Mouse (Mus musculus) kidney, postnatal 0 days (tissue): Measurements from ENCODE around the gene Olfr681. TPM values are rescaled to one million over a fixed set of nuclear protein-coding genes. Genes with fewer than 3 reads are reported as not detected.
"Not testable (repeated sequence)": the region's sequence is repeated elsewhere in the genome, so short reads cannot be mapped to it uniquely, and the experiment has no call there.

Experiments used
- ATAC-seq: fragments of 200-750 bp; cut with Nextera tagmentation; replicated peaks from 2 replicates; pipeline ENCODE4 v1.8.0; 2017; ENCODE audit warnings: low read depth, moderate number of reproducible peaks, moderate TSS enrichment, moderate library complexity; ENCODE audit not compliant: low FRiP score
- DNase-seq: peaks from one replicate; pipeline ENCODE4 v3.0.0-alpha.2; 2016; ENCODE audit warnings: low spot score
- H3K27ac ChIP-seq: fragments of 300-500 bp; sonication (generic); 2 replicates; pipeline ENCODE4 v1.5.1; 2014; ENCODE audit warnings: mild to moderate bottlenecking
- H3K27me3 ChIP-seq: fragments of 300-500 bp; sonication (generic); 2 replicates; pipeline ENCODE4 v1.6.1; 2014; ENCODE audit warnings: low read length, mixed read lengths; ENCODE audit not compliant: insufficient read depth
- H3K36me3 ChIP-seq: fragments of 300-500 bp; sonication (generic); 2 replicates; pipeline ENCODE4 v1.6.1; 2014; ENCODE audit warnings: low read length, mixed read lengths; ENCODE audit not compliant: insufficient read depth
- H3K4me1 ChIP-seq: fragments of 300-500 bp; sonication (generic); replicated peaks from 2 replicates; pipeline ENCODE4 v1.6.1; 2014; ENCODE audit warnings: antibody characterized with exemption, low read length, mixed read lengths; ENCODE audit not compliant: insufficient read depth
- H3K4me2 ChIP-seq: fragments of 300-500 bp; sonication (generic); 2 replicates; pipeline ENCODE4 v1.6.1; 2014; ENCODE audit warnings: mild to moderate bottlenecking, low read length, moderate library complexity, mixed read lengths
- H3K4me3 ChIP-seq: fragments of 300-500 bp; sonication (generic); replicated peaks from 2 replicates; pipeline ENCODE4 v1.5.1; 2014; ENCODE audit warnings: low read depth, low read length
- H3K9ac ChIP-seq: fragments of 300-500 bp; sonication (generic); 2 replicates; pipeline ENCODE4 v1.6.1; 2014; ENCODE audit warnings: low read depth, low read length
- H3K9me3 ChIP-seq: fragments of 300-500 bp; sonication (generic); replicated peaks from 2 replicates; pipeline ENCODE4 v1.6.1; 2016; ENCODE audit warnings: low read length, inconsistent platforms, mixed read lengths
- CTCF ChIP-seq: IDR thresholded peaks from 2 replicates; pipeline ENCODE4 v1.5.1; 2016; ENCODE audit warnings: antibody characterized with exemption, low read depth, mild to moderate bottlenecking, moderate library complexity
- WGBS: fragments of 180-500 bp; shearing (Covaris S2); extraction: QIAGEN DNeasy Blood & Tissue Kit; methylation state at CpG from one replicate; pipeline ENCODE4 v1.1.7; 2014; 5-methylcytosine and 5-hydroxymethylcytosine counted together
- polyA plus RNA-seq: library from polyadenylated mRNA; unstranded; fragments of >200 nt; fragmentation: Nextera tagmentation; extraction: Ambion mirVana; gene quantifications from 2 replicates; pipeline ENCODE4 v1.2.1, GENCODE M21; 2015

Gene Olfr681
- polyA plus RNA-seq, result not detected in 2 replicates

DNA sequence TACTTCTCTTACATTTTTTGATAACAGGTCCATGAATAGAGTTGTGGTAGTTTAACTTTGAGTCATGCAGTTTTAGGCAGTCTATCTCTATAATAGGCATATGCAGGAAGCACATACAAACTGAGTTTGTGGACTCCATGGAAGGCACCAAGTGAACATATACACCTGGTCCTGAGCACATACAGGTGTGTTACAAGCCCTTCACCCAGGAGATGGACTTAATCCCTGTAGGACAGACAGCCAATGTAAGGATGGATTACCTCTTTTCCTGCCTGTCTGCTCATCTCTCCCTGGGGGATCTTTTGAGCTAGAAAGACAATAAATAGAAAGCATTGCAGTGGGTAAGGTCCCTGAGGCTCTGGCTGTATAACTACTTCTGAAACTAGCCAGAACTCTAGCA, at the start of gene Olfr681:
Gene Olfr681, plus strand, starts transcription at position 301 of the 400 bp plus-strand sequence.
- TF ChIP-seq CTCF, result no peak
- Histone ChIP-seq H3K27me3 (no peaks in the 10 kb centered on the region), H3K4me2 (no peak within 1 kb of the TSS), H3K9ac (no peak within 1 kb of the TSS), H3K36me3 (no peaks in the 10 kb centered on the region), H3K27ac (no peak within 1 kb of the TSS), H3K9me3 (no peaks in the 10 kb centered on the region), H3K4me1 (no peaks in the 10 kb centered on the region), H3K4me3 (no peak within 1 kb of the TSS)
- no peak for DNase-seq
- no peak for ATAC-seq

DNA sequence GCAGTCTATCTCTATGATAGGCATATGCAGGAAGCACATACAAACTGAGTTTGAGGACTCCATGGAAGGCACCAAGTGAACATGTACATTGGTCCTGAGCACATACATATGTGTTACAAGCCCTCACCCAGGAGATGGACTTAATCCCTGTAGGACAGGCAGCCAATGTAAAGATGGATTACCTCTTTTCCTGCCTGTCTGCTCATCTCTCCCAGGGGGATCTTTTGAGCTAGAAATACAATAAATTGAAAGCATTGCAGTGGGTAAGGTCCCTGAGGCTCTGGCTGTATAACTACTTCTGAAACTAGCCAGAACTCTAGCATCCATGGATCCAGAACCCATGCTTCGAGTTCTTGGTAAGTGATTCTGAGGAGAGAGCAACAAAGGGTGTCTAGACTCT, 35.7 kb upstream of the Olfr681 start, which contains the start of gene Olfr679:
Gene Olfr679, plus strand, starts transcription at position 301 of the 400 bp plus-strand sequence.
- TF ChIP-seq CTCF, result no peak
- DNase-seq (no peak), ATAC-seq (no peak)
- no peak within 1 kb of the TSS for H3K9ac ChIP-seq
- no peaks in the 10 kb centered on the region for H3K27me3 ChIP-seq
- H3K27ac ChIP-seq, result no peak within 1 kb of the TSS
- 62% methylated on average over 1 of the region's 1 CpGs for WGBS
- H3K36me3 ChIP-seq, result no peaks in the 10 kb centered on the region
- no peak within 1 kb of the TSS for H3K4me3 ChIP-seq
- H3K9me3 ChIP-seq, result no peaks in the 10 kb centered on the region
- no peaks in the 10 kb centered on the region for H3K4me1 ChIP-seq
- no peak within 1 kb of the TSS for H3K4me2 ChIP-seq

DNA sequence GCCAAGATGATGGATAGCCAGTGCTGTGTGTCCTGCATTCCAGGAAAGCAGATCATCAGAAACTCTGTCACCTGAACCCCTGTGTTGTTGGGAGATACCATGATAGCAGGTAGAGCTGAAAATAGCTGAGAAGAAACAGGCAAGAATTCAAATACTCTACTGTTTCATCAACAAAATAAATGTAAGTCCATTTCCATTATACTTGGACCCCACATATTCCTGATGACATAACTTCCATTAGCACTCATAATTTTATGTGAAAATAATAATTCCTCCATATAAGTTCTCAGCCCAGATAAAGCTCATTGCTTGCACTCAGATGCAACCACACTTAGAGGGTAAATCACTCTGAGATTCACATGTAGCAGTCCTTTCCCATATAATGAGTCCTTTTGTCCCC, 23.9 kb upstream of the Olfr681 start, which contains the start of gene Olfr680-ps1:
Gene Olfr680-ps1, minus strand, starts transcription at position 101 of the 400 bp plus-strand sequence.
- H3K4me2 ChIP-seq, H3K4me3 ChIP-seq, H3K4me1 ChIP-seq, ATAC-seq, H3K9me3 ChIP-seq, H3K27me3 ChIP-seq, H3K36me3 ChIP-seq, H3K9ac ChIP-seq, H3K27ac ChIP-seq, DNase-seq: not testable (repeated sequence)

DNA sequence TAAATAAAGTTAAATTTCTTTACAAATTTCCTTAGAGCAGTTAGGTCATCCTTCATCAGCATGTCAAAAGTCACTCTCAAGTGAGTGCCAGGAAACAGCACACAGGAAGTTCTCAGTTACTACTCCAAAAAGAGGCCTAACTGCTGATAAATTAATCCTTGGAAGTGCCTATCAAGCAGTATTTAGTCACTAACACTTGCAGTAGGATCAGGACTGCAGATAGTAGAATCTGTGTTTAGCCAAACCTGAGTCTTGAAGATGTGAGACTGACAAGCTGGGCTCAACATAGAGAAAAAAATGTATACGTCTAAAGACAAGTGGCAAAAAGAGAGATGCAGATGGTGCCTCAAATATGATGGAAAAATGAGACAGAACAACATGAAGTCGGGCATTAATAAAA, 24.6 kb downstream of the Olfr681 start:
- 74% methylated on average over 2 of the region's 2 CpGs for WGBS
- ATAC-seq (no peak), DNase-seq (no peak)
- Histone ChIP-seq H3K4me3 (no peak overlapping the region), H3K27me3 (no peaks in the 10 kb centered on the region), H3K9me3 (no peaks in the 10 kb centered on the region), H3K4me1 (no peaks in the 10 kb centered on the region), H3K9ac (no peak overlapping the region), H3K4me2 (no peak overlapping the region), H3K27ac (no peak overlapping the region), H3K36me3 (no peaks in the 10 kb centered on the region)
- TF ChIP-seq CTCF, result no peak

DNA sequence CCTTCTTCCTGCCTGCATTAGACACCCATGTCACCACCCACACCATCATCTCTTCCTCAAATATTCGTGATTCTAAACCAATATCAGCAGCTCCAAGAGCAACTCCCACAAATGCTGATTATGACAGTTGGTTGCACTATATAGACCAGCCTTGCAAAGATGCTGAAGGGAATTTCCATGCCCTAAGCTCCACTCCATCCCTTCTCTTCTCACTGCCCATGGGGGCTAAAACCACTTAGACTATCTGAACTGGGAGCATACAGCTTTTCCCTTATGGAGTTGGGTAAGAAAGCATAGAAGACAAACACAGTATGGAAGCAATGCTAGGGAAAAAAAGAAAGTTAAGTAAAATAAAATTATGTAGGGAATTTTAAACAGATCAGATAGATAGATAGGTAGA, 30.3 kb downstream of the Olfr681 start, which contains the start of gene Olfr683:
Gene Olfr683, minus strand, starts transcription at position 101 of the 400 bp plus-strand sequence.
- ATAC-seq, result no peak
- no peak within 1 kb of the TSS for H3K4me2 ChIP-seq
- H3K27me3 ChIP-seq, result no peaks in the 10 kb centered on the region
- no peak for DNase-seq
- no peak within 1 kb of the TSS for H3K27ac ChIP-seq
- H3K4me3 ChIP-seq, result no peak within 1 kb of the TSS
- no peaks in the 10 kb centered on the region for H3K36me3 ChIP-seq
- 71% methylated on average over 1 of the region's 1 CpGs for WGBS
- no peak for TF ChIP-seq CTCF
- no peaks in the 10 kb centered on the region for H3K9me3 ChIP-seq
- H3K4me1 ChIP-seq, result no peaks in the 10 kb centered on the region
- no peak within 1 kb of the TSS for H3K9ac ChIP-seq

DNA sequence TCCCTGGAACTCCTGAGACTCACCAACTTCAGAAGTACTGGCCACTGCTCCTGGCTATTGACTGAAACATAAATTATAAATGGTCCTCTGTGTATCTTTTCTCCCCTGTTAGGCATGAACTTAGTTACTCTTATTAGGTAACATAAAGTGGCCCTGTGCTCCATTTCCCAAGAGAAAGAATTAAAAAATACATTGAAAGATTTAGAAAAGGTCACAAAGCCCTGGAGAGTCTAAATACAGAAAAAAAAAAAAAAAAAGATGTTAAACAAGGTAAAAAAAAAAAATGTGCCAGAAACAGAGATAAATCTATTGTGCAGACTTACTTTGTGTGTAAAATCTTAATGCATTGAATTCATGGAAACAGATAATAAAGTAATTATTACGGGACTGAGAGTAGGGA, 46.9 kb downstream of the Olfr681 start, which contains the start of gene Olfr684:
Gene Olfr684, minus strand, starts transcription at position 101 of the 400 bp plus-strand sequence.
- H3K9ac ChIP-seq, result no peak within 1 kb of the TSS
- H3K4me1 ChIP-seq, result no peaks in the 10 kb centered on the region
- no peak within 1 kb of the TSS for H3K4me3 ChIP-seq
- H3K4me2 ChIP-seq, result no peak within 1 kb of the TSS
- no peaks in the 10 kb centered on the region for H3K27me3 ChIP-seq
- no peak for ATAC-seq
- no peak for DNase-seq
- H3K27ac ChIP-seq, result no peak within 1 kb of the TSS
- 74% methylated on average over 1 of the region's 1 CpGs for WGBS
- TF ChIP-seq CTCF, result no peak
- no peaks in the 10 kb centered on the region for H3K36me3 ChIP-seq
- no peaks in the 10 kb centered on the region for H3K9me3 ChIP-seq

DNA sequence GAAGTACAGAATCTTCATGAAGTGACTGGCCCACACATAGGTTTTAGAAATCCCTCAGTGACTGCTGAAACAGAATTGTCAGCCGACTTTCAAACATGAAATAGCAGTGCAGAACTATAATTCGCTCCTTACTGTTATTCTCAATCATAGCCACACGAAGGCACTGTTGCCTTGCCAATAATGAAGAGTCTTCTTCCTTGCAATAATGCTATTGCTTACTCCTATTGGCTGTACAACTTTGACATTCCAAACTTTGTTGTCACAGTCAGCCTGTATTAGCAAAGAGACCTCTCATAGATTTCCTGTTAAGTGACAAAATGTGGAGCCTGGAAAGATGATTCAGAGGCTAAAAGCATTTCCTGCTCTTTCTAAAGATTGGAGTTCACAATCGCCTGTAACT, 54.1 kb downstream of the Olfr681 start:
- Histone ChIP-seq H3K27ac (no peak overlapping the region), H3K9ac (no peak overlapping the region), H3K4me3 (no peak overlapping the region), H3K4me1 (no peaks in the 10 kb centered on the region), H3K27me3 (no peaks in the 10 kb centered on the region), H3K9me3 (no peaks in the 10 kb centered on the region), H3K36me3 (no peaks in the 10 kb centered on the region), H3K4me2 (no peak overlapping the region)
- DNase-seq (peak; percentile 48), ATAC-seq (no peak)
- WGBS, result 52% methylated on average over 4 of the region's 4 CpGs
- TF ChIP-seq CTCF, result peak; percentile 68

Other genes with a start within 250 kb of the Olfr681 start
- gene Olfr665, start 238.8 kb upstream of the Olfr681 start, polyA plus RNA-seq, result not detected in 2 replicates
- not detected in 2 replicates for gene Olfr666, start 220.9 kb upstream of the Olfr681 start, polyA plus RNA-seq
- not detected in 2 replicates for gene Olfr667, start 195.4 kb upstream of the Olfr681 start, polyA plus RNA-seq
- not detected in 2 replicates for gene Olfr668, start 188.8 kb upstream of the Olfr681 start, polyA plus RNA-seq
- not detected in 2 replicates for gene Olfr669, start 182.6 kb upstream of the Olfr681 start, polyA plus RNA-seq
- gene Olfr670, start 154.2 kb upstream of the Olfr681 start, polyA plus RNA-seq, result not detected in 2 replicates
- not detected in 2 replicates for gene Olfr671, start 137.7 kb upstream of the Olfr681 start, polyA plus RNA-seq
- not detected in 2 replicates for gene Olfr672, start 114.8 kb upstream of the Olfr681 start, polyA plus RNA-seq
- not detected in 2 replicates for gene Olfr675, start 88.4 kb upstream of the Olfr681 start, polyA plus RNA-seq
- not detected in 2 replicates for gene Olfr676, start 84.1 kb upstream of the Olfr681 start, polyA plus RNA-seq
- not detected in 2 replicates for gene Olfr677, start 65.5 kb upstream of the Olfr681 start, polyA plus RNA-seq
- gene Olfr678, start 52.4 kb upstream of the Olfr681 start, polyA plus RNA-seq, result not detected in 2 replicates
- not detected in 2 replicates for gene Olfr679, start 35.6 kb upstream of the Olfr681 start, polyA plus RNA-seq
- not detected in 2 replicates for gene Olfr680-ps1, start 24.0 kb upstream of the Olfr681 start, polyA plus RNA-seq
- not detected in 2 replicates for gene Olfr683, start 30.2 kb downstream of the Olfr681 start, polyA plus RNA-seq
- gene Olfr684, start 46.8 kb downstream of the Olfr681 start, polyA plus RNA-seq, result not detected in 2 replicates
- gene Olfr685, start 69.2 kb downstream of the Olfr681 start, polyA plus RNA-seq, result not detected in 2 replicates
- not detected in 2 replicates for gene Olfr686, start 90.6 kb downstream of the Olfr681 start, polyA plus RNA-seq
- gene Olfr688, start 171.3 kb downstream of the Olfr681 start, polyA plus RNA-seq, result not detected in 2 replicates
- not detected in 2 replicates for gene Olfr689, start 194.3 kb downstream of the Olfr681 start, polyA plus RNA-seq
- not detected in 2 replicates for gene Olfr690, start 217.3 kb downstream of the Olfr681 start, polyA plus RNA-seq
- not detected in 2 replicates for gene Olfr691, start 225.4 kb downstream of the Olfr681 start, polyA plus RNA-seq